Mouse (Mus musculus) testis, adult 2 months (tissue): ENCODE data around the gene Pih1d1.
A peak's percentile ranks its signal among the peaks of the same experiment; 100 is the strongest.

Source experiments
- CTCF ChIP-seq: fragments of 200-500 bp; IDR thresholded peaks from 2 replicates; pipeline ENCODE4 v1.5.1; 2012; ENCODE audit warnings: low read depth, mild to moderate bottlenecking, inconsistent platforms, low read length, moderate library complexity; ENCODE audit not compliant: control insufficient read depth, insufficient read depth, insufficient replicate concordance
- POLR2A ChIP-seq: fragments of 200-500 bp; IDR thresholded peaks from 2 replicates; pipeline ENCODE4 v1.6.1; 2012; ENCODE audit warnings: low read depth, mild to moderate bottlenecking, inconsistent platforms, low read length, moderate library complexity; ENCODE audit not compliant: control insufficient read depth

DNA sequence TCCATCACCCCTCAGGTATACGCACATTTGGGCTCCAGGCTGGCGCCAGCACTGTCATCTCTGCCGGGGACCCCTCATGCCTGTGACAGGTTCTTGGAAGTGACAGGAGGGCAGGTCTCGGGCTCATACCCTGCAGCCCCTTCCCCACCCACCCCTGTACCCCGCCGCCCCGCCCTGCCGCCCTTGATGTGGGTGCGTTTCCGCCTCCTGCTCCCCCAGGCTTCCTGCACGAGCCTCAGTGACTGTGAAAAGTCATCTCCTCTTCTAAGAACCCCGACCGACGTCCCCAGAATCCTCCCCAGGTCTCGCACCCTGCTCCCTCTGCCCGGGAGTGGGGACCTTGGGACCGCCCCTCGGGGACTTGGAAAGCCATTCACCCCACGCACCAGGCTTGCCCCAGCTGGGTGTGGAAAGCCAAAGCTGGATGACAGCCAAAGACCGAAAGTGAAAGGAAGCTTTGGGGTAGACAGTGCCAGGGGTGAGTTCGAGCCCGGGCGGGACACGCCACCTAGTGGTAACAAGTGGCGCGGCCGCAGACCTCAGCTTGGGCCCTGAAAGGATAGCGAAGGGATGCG, 18.0 kb upstream of the Pih1d1 start, which contains the start of the genes Gm45713 and Flt3l:
- peak; percentile 93 for TF ChIP-seq CTCF
- TF ChIP-seq POLR2A, result no peak
